Mouse (Mus musculus) liver, postnatal 0 days (tissue): ENCODE measurements at regions not wholly inside any gene's neighbourhood (a gene's known extent, or its start where the extent isn't known, plus 50 kb on each side); places are given as distances from the start of the nearest gene placed in this dataset.

ENCODE experiments used
- ATAC-seq: fragments of 200-750 bp; cut with Nextera tagmentation; 2 replicates; pipeline ENCODE4 v1.8.0; 2017; ENCODE audit warnings: mild to moderate bottlenecking, moderate library complexity
- DNase-seq: peaks from one replicate; pipeline ENCODE4 v3.0.0-alpha.2; 2016
- H3K27ac ChIP-seq: fragments of 300-500 bp; sonication (generic); 2 replicates; pipeline ENCODE4 v1.5.1; 2014; ENCODE audit warnings: antibody characterized with exemption, moderate library complexity, mild to moderate bottlenecking, low read depth
- H3K27me3 ChIP-seq: fragments of 300-500 bp; sonication (generic); 2 replicates; pipeline ENCODE4 v1.6.1; 2014; ENCODE audit warnings: low read length, control low read depth, mixed read lengths; ENCODE audit not compliant: insufficient read depth
- H3K36me3 ChIP-seq: fragments of 300-500 bp; sonication (generic); replicated peaks from 2 replicates; pipeline ENCODE4 v1.6.1; 2014; ENCODE audit warnings: mild to moderate bottlenecking, control low read depth, low read length, moderate library complexity, mixed read lengths; ENCODE audit not compliant: insufficient read depth
- H3K4me1 ChIP-seq: fragments of 300-500 bp; sonication (generic); 2 replicates; pipeline ENCODE4 v1.6.1; 2014; ENCODE audit warnings: antibody characterized with exemption, mild to moderate bottlenecking, control low read depth; ENCODE audit not compliant: insufficient read depth
- H3K4me2 ChIP-seq: fragments of 300-500 bp; sonication (generic); 2 replicates; pipeline ENCODE4 v1.6.1; 2014; ENCODE audit warnings: low read depth, mild to moderate bottlenecking, low read length, moderate library complexity, mixed read lengths
- H3K4me3 ChIP-seq: fragments of 300-500 bp; sonication (generic); 2 replicates; pipeline ENCODE4 v1.5.1; 2014; ENCODE audit warnings: low read depth, low read length
- H3K9ac ChIP-seq: fragments of 300-500 bp; sonication (generic); replicated peaks from 2 replicates; pipeline ENCODE4 v1.6.1; 2014; ENCODE audit warnings: mild to moderate bottlenecking, moderate library complexity
- H3K9me3 ChIP-seq: fragments of 300-500 bp; sonication (generic); 2 replicates; pipeline ENCODE4 v1.6.1; 2016; ENCODE audit warnings: mild to moderate bottlenecking, control low read depth, low read length, mixed read lengths
- CTCF ChIP-seq: sonication (generic); IDR thresholded peaks from 2 replicates; pipeline ENCODE4 v1.5.1; 2016; ENCODE audit warnings: antibody characterized with exemption, low read depth
- EP300 ChIP-seq: IDR thresholded peaks from 2 replicates; pipeline ENCODE4 v1.6.1; 2016; ENCODE audit warnings: antibody characterized with exemption, low read depth, mild to moderate bottlenecking
- WGBS: fragments of 180-500 bp; shearing (Covaris S2); extraction: QIAGEN DNeasy Blood & Tissue Kit; methylation state at CpG from one replicate; pipeline ENCODE4 v1.1.7; 2014; ENCODE audit not compliant: insufficient replicate concordance; 5-methylcytosine and 5-hydroxymethylcytosine counted together

DNA sequence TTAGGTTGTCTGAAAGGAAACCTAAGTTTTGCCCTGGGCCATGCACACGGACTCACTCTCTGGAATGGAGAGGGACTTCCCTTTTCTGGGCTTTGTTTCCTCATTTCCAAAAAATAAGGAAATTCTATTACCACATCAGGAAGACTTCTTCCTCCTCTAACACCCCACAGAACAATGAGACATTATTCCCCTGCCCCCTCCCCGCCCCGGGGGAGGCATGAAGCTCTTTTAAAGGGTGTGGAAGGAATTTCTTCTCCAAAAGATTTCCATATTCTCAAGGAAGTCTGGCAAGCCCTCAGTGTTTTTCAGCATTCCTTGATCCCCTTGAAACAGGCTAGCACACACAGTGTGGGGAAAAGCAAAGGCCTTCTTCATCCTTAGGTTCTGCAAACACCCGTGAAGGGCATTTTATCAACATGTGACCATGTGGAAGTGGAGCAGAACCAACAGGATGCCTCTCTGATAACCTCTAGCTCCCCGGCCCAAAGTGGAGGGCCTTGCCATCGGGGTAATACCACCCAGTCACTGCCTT is 179.5 kb upstream of the Klf7 start:
- Histone ChIP-seq H3K4me3 (no peak overlapping the region), H3K36me3 (no peaks in the 10 kb centered on the region), H3K4me2 (peak overlapping the region; percentile 23; the same call in 1 of the 2 replicates), H3K4me1 (peaks cover 12% of the 10 kb centered on the region; the same call in 1 of the 2 replicates), H3K9me3 (no peaks in the 10 kb centered on the region), H3K9ac (no peak overlapping the region), H3K27me3 (no peaks in the 10 kb centered on the region), H3K27ac (peak overlapping the region; percentile 44; the same call in 1 of the 2 replicates)
- WGBS, result 27% methylated on average over 6 of the region's 6 CpGs
- ATAC-seq, result peak; percentile 46
- DNase-seq, result peak; percentile 27
- TF ChIP-seq CTCF, result no peak
- peak; percentile 14; the same call in 1 of the 2 replicates for TF ChIP-seq EP300

DNA sequence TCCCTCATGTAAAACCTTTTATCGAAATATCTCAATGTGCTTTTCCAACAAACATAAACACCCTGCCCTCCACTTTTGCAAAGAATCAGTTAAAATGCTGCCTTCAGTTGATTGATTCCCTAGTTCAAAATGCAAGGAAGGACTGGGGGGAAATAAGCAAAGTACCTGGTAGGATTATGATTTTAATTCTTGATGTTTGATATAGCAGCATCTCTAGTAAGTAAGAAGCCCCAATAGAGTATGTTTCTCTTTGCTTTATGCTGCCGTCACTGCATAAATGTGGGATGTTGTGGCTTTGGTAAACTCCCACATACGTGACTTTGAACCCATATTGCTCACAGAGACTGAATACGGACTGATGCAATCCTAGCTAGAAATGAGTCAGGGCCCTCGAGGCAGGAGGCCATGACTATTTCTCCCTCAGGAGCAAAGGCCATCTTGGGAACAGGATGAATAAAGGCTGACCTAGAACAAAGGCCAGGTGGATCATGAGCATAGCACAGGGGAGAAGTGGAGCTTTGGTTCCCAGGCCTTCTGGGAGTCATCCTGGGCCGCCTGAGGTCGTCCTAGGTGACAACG is 179.0 kb upstream of the Klf7 start:
- DNase-seq (no peak), ATAC-seq (peak; percentile 42)
- 0 out of 2 replicates have a peak overlapping the region, but pooled peaks have one; percentile 14 for H3K4me2 ChIP-seq
- no peak overlapping the region for H3K9ac ChIP-seq
- H3K27me3 ChIP-seq, result no peaks in the 10 kb centered on the region
- WGBS, result 54% methylated on average over 8 of the region's 8 CpGs
- no peak overlapping the region for H3K4me3 ChIP-seq
- H3K27ac ChIP-seq, result peak overlapping the region; percentile 44; the same call in 1 of the 2 replicates
- TF ChIP-seq CTCF (no peak), EP300 (no peak)
- H3K36me3 ChIP-seq, result no peaks in the 10 kb centered on the region
- peaks cover 12% of the 10 kb centered on the region; the same call in 1 of the 2 replicates for H3K4me1 ChIP-seq
- H3K9me3 ChIP-seq, result no peaks in the 10 kb centered on the region

DNA sequence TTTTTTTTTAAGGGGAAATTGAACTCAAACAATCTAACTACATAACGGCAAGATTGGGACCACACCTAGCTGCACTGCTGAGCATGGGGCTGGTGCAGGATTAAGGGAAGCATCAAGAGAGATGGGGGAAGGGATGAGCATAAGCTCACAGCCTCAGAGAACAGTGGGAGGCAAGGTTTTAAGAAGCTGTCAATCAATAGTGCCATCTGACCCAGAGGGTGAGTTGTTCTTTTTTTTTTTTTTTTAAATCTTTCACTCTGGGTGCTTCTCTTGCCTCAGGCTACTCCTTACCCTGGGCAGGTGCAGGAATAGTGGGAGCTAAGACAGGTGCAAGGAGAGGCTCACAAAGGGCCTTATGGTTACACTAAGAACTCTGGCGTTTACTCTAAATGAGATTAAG is 176.9 kb upstream of the Klf7 start:
- Histone ChIP-seq H3K27ac (no peak overlapping the region), H3K4me3 (no peak overlapping the region), H3K36me3 (no peaks in the 10 kb centered on the region), H3K4me1 (peaks cover 17% of the 10 kb centered on the region), H3K4me2 (no peak overlapping the region), H3K9ac (no peak overlapping the region), H3K27me3 (no peaks in the 10 kb centered on the region), H3K9me3 (no peaks in the 10 kb centered on the region)
- no peak for DNase-seq
- 64% methylated on average over 2 of the region's 2 CpGs for WGBS
- no peak for TF ChIP-seq CTCF
- TF ChIP-seq EP300, result no peak
- no peak for ATAC-seq

DNA sequence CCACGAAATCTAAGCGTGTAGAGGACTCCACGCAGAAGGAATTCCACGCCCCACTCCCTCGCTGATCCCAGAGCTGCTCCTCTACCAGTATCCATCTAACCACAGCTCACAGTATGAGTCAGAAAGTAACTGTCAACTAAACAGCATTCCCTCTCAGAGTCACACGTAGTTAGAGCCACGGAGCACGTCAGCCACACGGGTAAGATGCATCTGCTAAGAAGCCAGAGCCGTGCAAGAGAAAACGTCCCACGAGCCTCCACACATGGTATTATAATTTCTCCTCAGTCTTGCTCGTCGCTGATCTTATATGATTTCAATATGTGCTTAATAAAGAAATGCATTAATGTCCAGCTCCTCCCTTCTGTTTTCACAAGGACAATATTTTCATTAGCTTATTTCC is 176.1 kb upstream of the Klf7 start:
- H3K4me2 ChIP-seq, result no peak overlapping the region
- H3K4me3 ChIP-seq, result no peak overlapping the region
- no peak overlapping the region for H3K27ac ChIP-seq
- ATAC-seq (no peak), DNase-seq (no peak)
- no peaks in the 10 kb centered on the region for H3K27me3 ChIP-seq
- H3K36me3 ChIP-seq, result no peaks in the 10 kb centered on the region
- H3K9ac ChIP-seq, result no peak overlapping the region
- no peaks in the 10 kb centered on the region for H3K9me3 ChIP-seq
- no peak for TF ChIP-seq EP300
- TF ChIP-seq CTCF, result no peak
- H3K4me1 ChIP-seq, result peaks cover 15% of the 10 kb centered on the region
- WGBS, result 83% methylated on average over 14 of the region's 14 CpGs

DNA sequence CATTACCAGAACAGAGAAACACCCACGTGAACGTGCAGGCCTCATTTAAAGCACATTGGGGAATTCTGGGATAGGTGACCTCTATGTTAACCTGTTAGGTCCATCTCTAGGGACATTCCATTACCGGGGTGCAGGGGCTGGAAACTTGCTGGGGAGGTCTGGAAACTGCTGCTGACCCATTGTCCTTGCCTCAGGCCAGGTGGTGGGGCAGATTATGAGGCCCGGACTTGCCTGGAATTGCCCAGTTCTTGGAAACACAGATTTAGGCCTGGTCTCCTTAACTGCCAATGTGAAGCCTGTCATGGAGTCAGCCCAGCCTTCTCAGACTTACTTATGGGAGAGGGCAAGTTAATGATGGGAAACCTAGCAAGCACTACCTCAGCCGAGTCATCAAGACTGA is 175.3 kb upstream of the Klf7 start:
- no peak overlapping the region for H3K9ac ChIP-seq
- no peaks in the 10 kb centered on the region for H3K27me3 ChIP-seq
- H3K27ac ChIP-seq, result no peak overlapping the region
- no peaks in the 10 kb centered on the region for H3K36me3 ChIP-seq
- no peak overlapping the region for H3K4me3 ChIP-seq
- no peaks in the 10 kb centered on the region for H3K9me3 ChIP-seq
- no peak overlapping the region for H3K4me2 ChIP-seq
- no peak for TF ChIP-seq CTCF
- TF ChIP-seq EP300, result no peak
- peaks cover 13% of the 10 kb centered on the region for H3K4me1 ChIP-seq
- ATAC-seq (no peak), DNase-seq (no peak)
- 85% methylated on average over 5 of the region's 5 CpGs for WGBS

DNA sequence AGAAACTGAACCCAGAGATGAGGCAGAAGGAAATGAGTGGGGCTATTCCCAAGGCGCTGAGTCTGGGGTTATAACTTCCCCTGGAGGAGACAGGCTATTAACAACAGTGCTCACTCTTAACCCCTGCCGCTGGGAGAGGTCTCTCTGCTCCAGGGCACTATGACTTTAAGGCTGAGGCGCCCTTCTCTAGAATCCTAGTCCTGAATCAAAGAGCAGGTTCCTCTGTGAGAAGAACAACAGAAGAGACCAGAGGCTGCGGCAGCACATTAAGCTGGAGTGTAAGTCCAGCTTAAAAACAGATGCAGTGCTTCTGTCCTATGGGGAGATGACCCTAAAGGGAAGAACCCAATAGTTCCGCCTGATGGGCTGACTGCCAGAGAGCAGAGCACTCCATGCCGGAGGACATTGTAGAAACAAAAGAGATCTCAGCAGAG is 173.4 kb upstream of the Klf7 start:
- Histone ChIP-seq H3K4me1 (peaks cover 9% of the 10 kb centered on the region), H3K27me3 (no peaks in the 10 kb centered on the region), H3K9me3 (no peaks in the 10 kb centered on the region), H3K27ac (peak overlapping the region; percentile 67; the same call in 1 of the 2 replicates), H3K9ac (no peak overlapping the region), H3K4me3 (no peak overlapping the region), H3K4me2 (no peak overlapping the region), H3K36me3 (no peaks in the 10 kb centered on the region)
- WGBS, result 36% methylated on average over 6 of the region's 6 CpGs
- peak; percentile 25; the same call in 1 of the 2 replicates for ATAC-seq
- no peak for TF ChIP-seq EP300
- no peak for TF ChIP-seq CTCF
- DNase-seq, result no peak
